Mouse (Mus musculus): ENCODE measurements at regions not wholly inside any gene's neighbourhood (a gene's known extent, or its start where the extent isn't known, plus 50 kb on each side); places are given as distances from the start of the nearest gene placed in this dataset.

GRCm38 (mm10) chr15:36889072-36889471 lies 118.5 kb downstream of the Zfp706 start:
- DNase-seq (ENCODE audit: low spot score in 2 of 2): no peak

- no peak for DNase-seq (ENCODE audit: low spot score in 2 of 2)
These were observed 119.1 kb downstream of the Zfp706 start for GRCm38 (mm10) chr15:36888351-36889069.

DNA sequence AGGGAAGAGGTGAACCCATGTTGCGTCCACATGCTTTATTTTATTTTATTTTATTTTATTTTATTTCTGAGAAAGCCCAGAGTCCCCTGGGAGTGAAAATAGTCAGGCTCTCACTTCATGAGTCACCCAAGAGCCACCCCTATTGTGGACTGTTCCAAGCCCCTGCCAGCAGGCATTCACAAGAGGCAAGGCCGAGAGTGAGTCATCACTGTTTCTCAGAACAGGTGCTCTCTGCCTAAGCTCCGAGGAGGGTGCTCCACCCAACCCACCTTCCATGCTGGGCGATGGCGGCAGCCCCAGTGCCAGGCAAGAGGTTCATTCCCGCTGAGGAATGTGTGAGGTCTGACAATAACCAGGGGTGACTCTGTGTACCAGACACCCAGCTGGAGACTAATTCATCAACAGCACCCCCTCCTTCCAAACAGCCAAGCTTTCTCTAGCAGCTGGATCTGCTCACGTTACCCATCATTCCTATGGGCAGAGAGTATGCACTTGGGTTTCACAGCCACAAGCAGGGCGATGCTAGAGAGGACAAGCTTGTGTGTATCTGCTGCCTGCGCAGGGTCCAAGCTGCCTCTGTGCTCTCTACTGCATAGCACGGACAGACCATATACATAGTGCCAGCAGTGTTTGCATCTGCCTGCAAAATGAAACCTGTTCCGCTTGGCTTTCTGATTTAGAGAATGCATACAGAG lies 122.8 kb downstream of the Zfp706 start:
- DNase-seq (ENCODE audit: low spot score in 2 of 2): no peak

DNA sequence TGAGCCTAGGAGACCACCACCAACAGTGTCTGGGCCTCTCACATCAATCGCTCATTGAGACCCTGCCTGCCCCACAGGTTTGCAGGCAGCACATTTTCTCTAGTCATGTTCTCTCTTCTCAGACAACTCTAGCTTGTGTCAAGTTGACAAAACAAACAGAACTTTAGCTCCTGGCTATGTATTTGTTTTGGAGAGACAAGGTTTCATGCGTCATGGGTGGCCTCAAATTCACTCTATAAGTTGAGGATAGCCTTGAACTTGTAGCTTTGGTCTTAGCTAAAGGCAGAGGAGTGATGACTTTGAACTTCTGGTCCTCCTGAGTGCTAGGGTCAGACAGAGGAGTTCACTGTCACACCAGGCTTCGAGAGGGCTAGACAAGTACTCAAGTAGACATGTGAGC lies 123.5 kb downstream of the Zfp706 start:
- no peak for DNase-seq (ENCODE audit: low spot score in 2 of 2)

- DNase-seq (ENCODE audit: low spot score in 2 of 2): no peak
These were observed 124.4 kb downstream of the Zfp706 start for GRCm38 (mm10) chr15:36883156-36883555.

DNA sequence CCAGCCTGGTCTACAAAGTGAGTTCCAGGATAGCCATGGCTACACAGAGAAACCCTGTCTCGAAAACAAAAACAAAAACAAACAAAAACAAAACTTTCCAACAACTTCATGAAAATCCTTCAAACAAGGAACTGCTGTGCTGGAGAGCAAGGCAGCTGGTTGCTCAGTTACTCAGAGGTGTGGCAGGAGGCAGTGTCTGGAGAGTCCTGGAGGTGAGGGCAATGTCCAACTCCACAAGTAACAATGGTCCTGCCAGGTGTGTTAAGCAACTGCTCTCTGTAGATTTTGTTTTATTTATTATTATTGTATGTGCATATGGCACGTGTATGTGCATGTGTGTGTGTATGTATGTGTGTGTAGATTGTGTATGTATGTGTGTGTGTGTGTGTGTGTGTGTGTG lies 126.0 kb downstream of the Zfp706 start:
- no peak for DNase-seq (ENCODE audit: low spot score in 2 of 2)

DNA sequence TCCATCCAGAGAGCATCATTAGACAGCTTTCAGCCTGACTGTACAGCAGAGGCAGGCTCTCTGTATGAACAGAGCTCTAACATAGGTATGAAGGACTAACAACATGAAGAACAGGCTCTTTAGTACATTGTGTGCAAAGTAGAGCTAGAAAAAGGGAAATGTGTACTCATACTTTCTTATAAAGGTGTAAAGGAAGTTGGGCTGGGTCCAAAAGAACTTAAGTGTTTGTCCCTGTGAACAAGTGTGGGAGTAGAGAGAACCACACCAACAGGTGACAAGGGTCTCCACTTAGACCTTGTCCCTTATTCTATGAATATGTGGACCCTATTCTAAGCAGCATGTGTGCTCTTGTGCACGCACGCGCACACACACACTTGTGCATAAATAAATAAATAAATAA lies 127.0 kb downstream of the Zfp706 start:
- no peak for DNase-seq (ENCODE audit: low spot score in 2 of 2)

GRCm38 (mm10) chr15:36879587-36879986 lies 128.0 kb downstream of the Zfp706 start:
- peak; percentile 33 to 54 for DNase-seq (ENCODE audit: low spot score in 2 of 2)

- DNase-seq (ENCODE audit: low spot score in 2 of 2): no peak
These were observed 128.6 kb downstream of the Zfp706 start for GRCm38 (mm10) chr15:36878960-36879359.

- no peak for DNase-seq (ENCODE audit: low spot score in 2 of 2)
These were observed 129.3 kb downstream of the Zfp706 start for GRCm38 (mm10) chr15:36878276-36878675.

GRCm38 (mm10) chr15:36877501-36877900 lies 130.1 kb downstream of the Zfp706 start:
- DNase-seq (ENCODE audit: low spot score in 2 of 2): no peak

DNA sequence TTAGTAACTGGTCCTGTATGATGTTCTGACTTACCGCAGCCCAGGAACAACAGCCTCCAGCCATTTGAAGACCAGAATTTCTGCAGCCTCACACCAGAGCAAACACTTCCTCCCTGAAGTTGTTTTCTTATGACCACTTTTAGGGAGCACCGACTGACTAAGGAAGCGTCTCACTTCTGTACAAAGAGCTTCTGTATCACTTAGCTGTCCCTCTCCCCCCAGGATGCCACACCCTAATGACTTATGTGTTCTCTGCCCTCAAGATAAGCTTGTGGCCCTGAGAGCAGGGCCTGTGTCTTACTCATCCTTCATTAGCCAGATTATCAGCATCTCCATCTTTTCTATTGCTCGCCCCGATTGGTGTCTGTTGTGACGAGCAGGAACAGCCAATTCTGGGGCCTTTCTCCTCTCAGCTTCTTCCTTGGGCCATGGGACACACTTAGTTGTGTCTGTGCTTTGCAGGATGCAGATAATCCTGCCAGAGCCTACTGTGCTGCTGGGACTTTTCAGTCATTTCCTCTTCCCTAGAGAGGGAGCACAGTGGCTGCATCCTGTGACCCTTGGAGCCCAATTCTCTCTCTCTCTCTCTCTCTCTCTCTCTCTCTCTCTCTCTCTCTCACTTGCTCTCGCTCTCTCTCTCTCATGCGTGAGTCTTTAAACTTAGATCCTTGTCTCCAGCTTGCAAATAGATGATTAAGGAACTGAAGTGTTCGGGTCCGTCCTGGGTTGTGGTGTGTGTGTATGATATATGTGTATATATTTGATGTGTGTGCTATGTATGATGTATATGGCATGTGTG lies 131.4 kb downstream of the Zfp706 start:
- DNase-seq (ENCODE audit: low spot score in 2 of 2): no peak

DNA sequence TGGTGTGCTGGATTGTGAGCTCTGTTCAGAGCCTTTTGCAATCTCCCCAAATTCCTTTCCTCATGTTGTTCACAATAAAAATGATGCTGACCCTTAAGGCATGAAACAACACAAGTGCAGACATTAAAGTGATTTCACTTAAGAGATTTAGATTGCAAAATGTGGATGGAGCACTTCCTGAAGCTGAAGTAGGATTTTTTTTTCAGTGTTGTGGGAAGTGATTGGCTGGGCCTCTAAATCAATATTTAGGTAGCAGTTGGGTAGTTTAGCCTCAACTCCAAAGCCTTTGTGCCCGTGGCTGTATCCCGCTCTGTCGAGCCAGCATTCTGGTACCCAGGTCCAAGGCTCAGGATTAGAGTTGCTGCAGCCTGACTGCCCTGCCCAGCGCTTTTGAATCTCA lies 133.0 kb downstream of the Zfp706 start:
- no peak for DNase-seq (ENCODE audit: low spot score in 2 of 2)

- no peak for DNase-seq (ENCODE audit: low spot score in 2 of 2)
These were observed 133.7 kb downstream of the Zfp706 start for GRCm38 (mm10) chr15:36873884-36874243.

DNA sequence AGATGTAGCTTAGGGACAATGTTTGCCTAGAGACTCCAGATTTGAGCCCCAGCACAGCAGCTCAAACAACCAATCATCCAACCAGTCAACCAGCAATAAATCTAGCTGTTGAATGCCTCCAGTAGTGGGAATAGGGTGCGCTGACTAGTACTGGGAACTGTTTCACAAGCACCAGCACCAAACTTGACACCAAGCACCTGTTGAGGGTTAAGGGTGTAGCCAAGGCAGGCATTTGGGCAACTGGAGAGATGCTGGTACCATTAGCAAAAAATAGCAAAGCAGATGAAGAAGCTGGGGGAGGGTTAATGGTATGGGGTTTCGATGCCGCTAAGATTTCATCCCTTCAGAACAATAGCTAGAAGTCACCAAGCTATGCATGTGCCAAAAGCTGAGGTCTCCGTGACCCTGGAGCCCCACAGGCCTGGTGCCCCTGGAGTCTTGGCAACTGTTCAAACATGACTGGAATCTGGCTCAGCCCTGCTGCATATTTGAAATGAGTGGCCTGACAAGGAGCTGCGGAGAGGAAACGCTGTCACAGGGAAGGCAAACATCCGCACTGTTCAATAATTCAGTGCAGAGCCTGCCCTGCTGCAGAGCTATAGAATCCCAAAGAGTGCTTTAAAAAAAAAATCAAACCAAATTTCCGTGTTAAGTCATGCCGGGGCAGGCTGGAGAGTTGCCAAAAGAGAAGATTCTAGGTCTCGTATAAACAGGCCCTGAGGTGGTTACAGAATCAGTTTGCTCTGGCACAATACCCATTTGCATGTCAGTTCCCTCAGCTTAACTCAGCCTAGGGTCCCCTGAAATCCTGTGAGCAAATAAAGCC lies 134.3 kb downstream of the Zfp706 start:
- DNase-seq (ENCODE audit: low spot score in 2 of 2): peak in 1 of 2 experiments; percentile 26

GRCm38 (mm10) chr15:36872566-36872965 lies 135.0 kb downstream of the Zfp706 start:
- no peak for DNase-seq (ENCODE audit: low spot score in 2 of 2)

- DNase-seq (ENCODE audit: low spot score in 2 of 2): no peak
These were observed 136.9 kb downstream of the Zfp706 start for GRCm38 (mm10) chr15:36870717-36871116.

DNA sequence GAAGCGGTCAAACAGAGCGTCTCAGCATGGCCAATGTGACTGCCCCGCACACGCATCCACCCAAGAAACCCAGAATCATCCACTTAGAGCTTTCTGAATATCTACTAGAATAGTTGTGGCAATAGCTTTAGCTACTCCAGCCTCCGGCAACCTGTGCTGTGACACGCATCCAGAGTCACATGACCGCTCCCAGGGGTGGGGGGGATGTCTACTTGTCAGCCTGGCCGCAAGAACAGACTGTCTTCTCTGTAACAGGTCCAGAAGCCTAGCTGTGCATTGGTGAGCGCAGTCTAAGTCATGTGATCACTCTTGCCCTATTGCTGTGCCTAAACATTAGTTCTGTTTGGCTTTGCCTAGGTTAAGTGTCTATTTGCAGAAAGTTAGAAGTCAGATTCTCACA lies 137.5 kb downstream of the Zfp706 start:
- DNase-seq (ENCODE audit: low spot score in 2 of 2): no peak

- no peak for DNase-seq (ENCODE audit: low spot score in 2 of 2)
These were observed 141.5 kb downstream of the Zfp706 start for GRCm38 (mm10) chr15:36866088-36866487.

GRCm38 (mm10) chr15:36865332-36865731 lies 142.2 kb downstream of the Zfp706 start:
- no peak for DNase-seq (ENCODE audit: low spot score in 2 of 2)

GRCm38 (mm10) chr15:36864046-36864445 lies 143.5 kb downstream of the Zfp706 start:
- no peak for DNase-seq (ENCODE audit: low spot score in 2 of 2)

- no peak for DNase-seq (ENCODE audit: low spot score in 2 of 2)
These were observed 148.9 kb downstream of the Zfp706 start for GRCm38 (mm10) chr15:36858711-36859110.
